Mouse (Mus musculus): ENCODE measurements around the gene Psmb10. TPM values are rescaled to one million over a fixed set of nuclear protein-coding genes. Genes with fewer than 3 reads are reported as not detected.

Psmb10 gene
- polyA plus RNA-seq, 1 experiment from 2014 or later, result 29.2 TPM

DNA sequence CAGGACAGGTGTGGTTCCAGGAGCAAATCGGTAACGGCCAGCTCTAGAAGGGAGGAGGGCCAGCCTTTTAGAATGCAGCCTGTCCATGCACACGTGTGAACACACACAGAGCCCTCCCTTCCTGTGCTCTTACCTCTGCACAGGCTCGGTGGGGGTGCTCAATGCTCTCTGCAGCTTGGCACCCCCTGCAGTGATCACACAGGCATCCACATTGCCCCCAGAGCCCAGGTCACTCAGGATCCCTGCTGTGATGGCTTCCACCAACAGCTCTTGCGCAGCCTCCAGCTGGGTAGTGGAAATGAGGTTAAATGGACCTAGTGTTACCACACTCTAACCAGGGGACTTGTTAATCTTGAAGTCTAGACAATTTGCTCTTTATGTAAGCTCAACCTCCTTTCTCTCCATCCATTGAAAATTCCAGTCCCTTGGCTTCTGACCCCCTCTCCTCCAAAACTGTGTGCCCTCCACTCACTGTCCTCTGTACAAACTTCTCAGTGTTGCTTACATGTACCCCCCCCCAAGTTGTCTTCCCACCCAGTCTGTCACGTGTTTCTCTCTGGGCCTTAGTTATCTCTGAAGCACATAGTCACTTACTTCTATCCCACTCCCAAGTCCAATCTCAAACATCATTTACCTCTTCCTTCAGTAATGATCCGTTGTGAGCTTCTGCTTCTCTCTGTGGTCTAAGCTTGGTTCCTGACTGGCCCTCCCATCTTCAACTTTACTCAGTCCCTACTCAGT is 2.2 kb downstream of the Psmb10 start:
- H3K4me3 ChIP-seq, result peak overlapping the region; percentile 77
- H3K9ac ChIP-seq, result peak overlapping the region; percentile 82
- no peaks in the 10 kb centered on the region for H3K9me3 ChIP-seq
- H3K4me1 ChIP-seq, result peaks cover 26% of the 10 kb centered on the region
- no peak for ATAC-seq (ENCODE audit: low FRiP score, low read depth)
- peaks cover 44% of the 10 kb centered on the region for H3K36me3 ChIP-seq
- H3K4me2 ChIP-seq (replicated peaks), result peak overlapping the region; percentile 96
- H3K27ac ChIP-seq, result peak overlapping the region; percentile 76
- H3K27me3 ChIP-seq, result no peaks in the 10 kb centered on the region
- WGBS, result 21% methylated on average over 7 of the region's 7 CpGs

DNA sequence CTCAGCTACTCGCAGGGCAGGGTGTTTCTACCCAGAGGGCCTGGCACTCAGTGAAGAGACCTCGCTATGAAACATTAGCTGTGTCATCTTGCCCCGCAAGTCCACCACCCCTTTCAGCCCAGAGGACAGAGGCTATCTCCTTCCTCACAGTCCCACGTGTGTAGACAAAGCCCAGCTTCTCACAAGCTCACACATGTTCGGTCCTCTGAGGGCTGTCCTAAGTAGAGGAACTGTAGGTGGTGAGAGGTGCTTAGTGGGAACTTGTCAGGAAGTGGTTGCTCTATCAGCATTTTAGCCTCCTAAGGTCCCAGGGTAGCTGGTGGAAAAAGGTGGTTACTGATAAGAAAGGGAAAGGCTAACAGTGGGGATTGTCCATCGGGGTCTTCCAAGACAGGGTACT is 3.1 kb downstream of the Psmb10 start:
- H3K4me2 ChIP-seq (replicated peaks), result peak overlapping the region; percentile 96; the same call in 1 of the 2 replicates
- H3K36me3 ChIP-seq, result peaks cover 47% of the 10 kb centered on the region
- H3K27ac ChIP-seq, result 0 out of 2 replicates have a peak overlapping the region, but pooled peaks have one; percentile 76
- H3K27me3 ChIP-seq, result no peaks in the 10 kb centered on the region
- 81% methylated on average over 6 of the region's 6 CpGs for WGBS
- H3K4me3 ChIP-seq, result no peak overlapping the region
- H3K4me1 ChIP-seq, result peaks cover 26% of the 10 kb centered on the region
- H3K9me3 ChIP-seq, result no peaks in the 10 kb centered on the region
- H3K9ac ChIP-seq, result no peak overlapping the region
- no peak for ATAC-seq (ENCODE audit: low FRiP score, low read depth)

DNA sequence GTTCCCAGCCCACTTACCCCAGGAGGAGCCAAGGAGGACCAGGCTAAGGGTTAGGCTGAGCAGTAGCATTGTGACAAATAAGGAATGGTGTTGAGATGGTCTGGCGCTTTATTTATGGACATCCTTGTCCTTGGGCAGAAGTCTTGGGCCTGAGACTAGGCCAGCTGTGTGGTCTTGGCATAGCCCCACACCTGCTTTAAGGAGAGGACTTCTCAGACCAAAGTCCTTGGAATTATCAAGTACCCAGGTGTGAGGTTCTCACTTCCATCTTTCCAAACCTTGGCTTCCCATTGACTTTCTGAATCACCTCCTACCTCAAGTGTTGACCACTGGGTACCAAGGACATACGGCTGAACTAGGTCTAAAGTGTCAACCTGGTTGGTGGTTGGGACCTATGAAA is 4.5 kb downstream of the Psmb10 start, which contains the start of gene Ctrl:
Gene Ctrl, minus strand, starts transcription at position 101 of the 400 bp plus-strand sequence.
- peaks cover 45% of the 10 kb centered on the region for H3K36me3 ChIP-seq
- no peaks in the 10 kb centered on the region for H3K9me3 ChIP-seq
- no peak within 1 kb of the TSS for H3K9ac ChIP-seq
- no peaks in the 10 kb centered on the region for H3K27me3 ChIP-seq
- ATAC-seq (ENCODE audit: low FRiP score, low read depth), result no peak
- no peak within 1 kb of the TSS for H3K4me3 ChIP-seq
- peaks cover 26% of the 10 kb centered on the region for H3K4me1 ChIP-seq
- H3K27ac ChIP-seq, result no peak within 1 kb of the TSS
- WGBS, result 91% methylated on average over 2 of the region's 2 CpGs
- no peak within 1 kb of the TSS for H3K4me2 ChIP-seq (replicated peaks)

- Histone ChIP-seq H3K4me3 (no peak overlapping the region), H3K27ac (no peak overlapping the region), H3K4me2 (replicated peaks) (no peak overlapping the region), H3K9ac (no peak overlapping the region), H3K27me3 (no peaks in the 10 kb centered on the region), H3K4me1 (peaks cover 17% of the 10 kb centered on the region), H3K36me3 (peaks cover 45% of the 10 kb centered on the region), H3K9me3 (no peaks in the 10 kb centered on the region)
- no peak for ATAC-seq (ENCODE audit: low FRiP score, low read depth)
- 90% methylated on average over 11 of the region's 11 CpGs for whole genome bisulfite sequencing
Measured at GRCm38 (mm10) chr8:105932525-105932924, 5.7 kb downstream of the Psmb10 start.

- H3K27me3 ChIP-seq, result no peaks in the 10 kb centered on the region
- WGBS, result 93% methylated on average over 3 of the region's 3 CpGs
- peaks cover 57% of the 10 kb centered on the region for H3K36me3 ChIP-seq
- H3K4me1 ChIP-seq, result peaks cover 12% of the 10 kb centered on the region
- H3K4me2 ChIP-seq (replicated peaks), result no peak overlapping the region
- H3K4me3 ChIP-seq, result no peak overlapping the region
- no peak for ATAC-seq (ENCODE audit: low FRiP score, low read depth)
- H3K9me3 ChIP-seq, result no peaks in the 10 kb centered on the region
- H3K9ac ChIP-seq, result no peak overlapping the region
- no peak overlapping the region for H3K27ac ChIP-seq
Measured at GRCm38 (mm10) chr8:105931271-105931670, 7.0 kb downstream of the Psmb10 start.

DNA sequence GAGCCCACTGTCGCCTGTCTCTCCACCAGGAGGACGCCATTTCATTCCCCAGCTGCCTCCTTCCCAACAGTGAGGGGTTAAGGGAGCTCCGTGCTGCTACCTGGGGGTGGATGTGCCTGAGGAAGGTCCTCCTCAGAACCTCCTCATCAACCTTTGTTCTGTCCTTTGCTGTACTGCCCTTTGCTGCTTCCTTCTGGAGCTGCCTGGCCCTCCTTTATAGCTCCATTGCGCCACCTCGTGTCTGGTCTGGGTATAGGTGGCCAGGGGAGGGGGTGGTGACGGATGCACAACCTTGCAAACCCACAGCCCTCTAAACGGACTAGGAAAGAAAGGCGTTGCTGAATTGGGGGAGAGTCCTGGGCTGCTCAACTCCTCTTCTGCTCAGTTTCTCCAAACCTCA is 7.6 kb downstream of the Psmb10 start:
- Histone ChIP-seq H3K9ac (peak overlapping the region; percentile 43; the same call in 1 of the 2 replicates), H3K36me3 (peaks cover 63% of the 10 kb centered on the region), H3K4me2 (replicated peaks) (no peak overlapping the region), H3K27me3 (no peaks in the 10 kb centered on the region), H3K4me3 (no peak overlapping the region), H3K4me1 (peaks cover 5% of the 10 kb centered on the region), H3K27ac (no peak overlapping the region), H3K9me3 (no peaks in the 10 kb centered on the region)
- WGBS, result 19% methylated on average over 8 of the region's 8 CpGs
- peak; percentile 55 for ATAC-seq (ENCODE audit: low FRiP score, low read depth)

GRCm38 (mm10) chr8:105925123-105925522 is 13.1 kb downstream of the Psmb10 start:
- Histone ChIP-seq H3K4me1 (no peaks in the 10 kb centered on the region), H3K4me3 (no peak overlapping the region), H3K27me3 (no peaks in the 10 kb centered on the region), H3K9ac (no peak overlapping the region), H3K36me3 (peaks cover 60% of the 10 kb centered on the region), H3K9me3 (no peaks in the 10 kb centered on the region), H3K27ac (no peak overlapping the region), H3K4me2 (replicated peaks) (no peak overlapping the region)
- 70% methylated on average over 3 of the region's 3 CpGs for WGBS
- ATAC-seq (ENCODE audit: low FRiP score, low read depth), result no peak

DNA sequence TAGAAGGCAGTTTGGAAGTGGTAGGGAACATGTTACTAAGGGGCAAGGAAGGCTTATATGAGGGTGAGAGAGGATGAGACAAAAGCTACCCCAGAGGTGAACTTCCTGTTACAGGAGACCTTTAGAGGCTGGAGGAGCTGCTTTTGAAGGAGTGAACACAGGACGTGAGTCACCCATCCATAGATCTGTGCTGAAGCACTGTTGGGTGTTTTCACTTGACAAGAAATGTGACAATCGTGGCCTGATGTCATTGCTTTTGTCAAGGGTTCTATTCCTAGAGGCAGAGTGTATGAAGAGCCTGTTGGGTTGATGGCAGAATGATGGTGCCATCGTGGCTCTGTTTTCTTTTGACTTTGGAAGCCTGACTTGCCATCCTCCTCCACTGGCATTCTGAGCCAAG is 18.9 kb downstream of the Psmb10 start:
- H3K36me3 ChIP-seq, result peaks cover 66% of the 10 kb centered on the region
- H3K4me3 ChIP-seq, result no peak overlapping the region
- H3K9me3 ChIP-seq, result no peaks in the 10 kb centered on the region
- H3K4me2 ChIP-seq (replicated peaks), result no peak overlapping the region
- no peaks in the 10 kb centered on the region for H3K27me3 ChIP-seq
- H3K9ac ChIP-seq, result no peak overlapping the region
- WGBS, result 82% methylated on average over 3 of the region's 3 CpGs
- no peak for ATAC-seq (ENCODE audit: low FRiP score, low read depth)
- no peaks in the 10 kb centered on the region for H3K4me1 ChIP-seq
- no peak overlapping the region for H3K27ac ChIP-seq

DNA sequence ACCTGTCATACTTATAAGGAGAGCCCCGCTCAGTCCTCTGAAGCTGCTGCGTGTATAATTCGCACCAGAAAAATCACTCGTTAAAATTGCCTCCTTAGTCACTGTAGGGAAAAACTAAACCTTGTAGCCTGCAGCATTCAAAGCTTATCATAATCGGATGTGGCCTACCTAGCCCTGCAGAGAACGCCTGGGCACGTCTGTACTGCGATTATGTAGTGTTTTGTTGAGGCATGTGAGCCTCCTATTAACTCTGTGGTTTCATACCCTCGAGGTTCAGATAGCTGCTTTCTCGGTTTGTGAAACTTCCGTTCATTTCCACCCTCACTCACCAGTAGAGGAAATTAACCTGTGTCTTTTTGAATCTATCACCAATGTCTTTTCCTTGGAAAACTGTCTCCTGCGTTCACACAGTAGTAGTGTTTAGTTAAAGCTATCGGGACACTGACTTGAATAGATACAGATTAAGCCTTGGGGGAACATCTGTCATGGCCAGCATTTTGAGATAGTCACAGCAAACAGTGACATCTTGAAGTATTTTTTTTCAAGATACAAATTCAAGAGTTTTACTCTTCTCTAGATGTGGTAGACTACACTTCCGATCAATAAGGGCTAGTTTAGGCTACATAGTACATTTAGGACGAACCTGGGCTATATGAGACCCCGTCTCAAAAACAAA is 37.2 kb downstream of the Psmb10 start:
- Histone ChIP-seq H3K4me2 (replicated peaks) (peak overlapping the region; percentile 89), H3K9ac (peak overlapping the region; percentile 99), H3K4me3 (peak overlapping the region; percentile 95), H3K27ac (peak overlapping the region; percentile 89), H3K4me1 (peaks cover 12% of the 10 kb centered on the region), H3K36me3 (peaks cover 7% of the 10 kb centered on the region; the same call in 1 of the 2 replicates), H3K9me3 (no peaks in the 10 kb centered on the region), H3K27me3 (no peaks in the 10 kb centered on the region)
- WGBS, result 33% methylated on average over 16 of the region's 16 CpGs
- no peak for ATAC-seq (ENCODE audit: low FRiP score, low read depth)

DNA sequence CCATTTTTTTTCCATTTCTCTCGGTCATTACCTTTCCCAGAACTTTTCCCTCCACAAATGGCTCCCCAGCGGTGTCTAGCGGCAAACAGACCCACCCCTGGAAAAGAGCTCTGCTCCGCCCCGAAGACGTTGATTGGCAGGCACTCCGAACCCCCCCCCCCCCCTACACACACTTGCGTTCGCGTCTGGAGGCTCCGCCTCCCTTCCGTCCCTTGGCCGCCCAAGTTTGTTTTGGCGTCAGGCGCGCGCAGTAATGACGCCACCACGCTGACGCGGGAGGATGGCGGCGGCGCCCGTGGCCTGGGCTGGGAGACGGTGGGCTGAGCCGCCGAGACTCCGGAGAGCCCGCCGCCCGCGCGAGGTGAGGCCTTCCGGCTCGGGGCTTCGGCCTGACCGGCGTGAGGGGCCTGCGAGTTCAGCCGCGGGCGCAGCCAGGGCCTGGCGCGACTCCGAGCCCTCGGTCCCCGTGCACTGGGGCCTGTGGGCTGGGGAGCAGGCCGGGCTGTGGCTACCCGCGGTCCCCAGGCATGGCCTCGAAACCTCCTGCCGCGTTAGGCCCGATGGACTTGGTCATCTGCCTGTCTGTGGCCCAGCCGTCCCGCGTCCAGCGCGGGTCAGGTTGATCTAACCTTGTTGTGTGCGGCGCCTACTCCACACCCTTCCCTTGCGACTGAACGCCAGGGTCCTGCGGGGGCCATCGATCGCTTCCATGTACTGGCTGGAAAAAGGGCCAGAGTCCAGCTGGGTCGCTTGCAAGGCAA is 37.9 kb downstream of the Psmb10 start, which contains the start of gene Pskh1:
Gene Pskh1, plus strand, starts transcription at position 262 of the 761 bp plus-strand sequence.
- peak within 1 kb of the TSS; percentile 95 for H3K4me3 ChIP-seq
- H3K4me2 ChIP-seq (replicated peaks), result peak within 1 kb of the TSS; percentile 89
- peak within 1 kb of the TSS; percentile 99 for H3K9ac ChIP-seq
- H3K27me3 ChIP-seq, result no peaks in the 10 kb centered on the region
- H3K4me1 ChIP-seq, result peaks cover 12% of the 10 kb centered on the region
- peak; percentile 95 for ATAC-seq (ENCODE audit: low FRiP score, low read depth)
- under 1% methylated on average over 66 of the region's 68 CpGs for WGBS
- peak within 1 kb of the TSS; percentile 89 for H3K27ac ChIP-seq
- H3K36me3 ChIP-seq, result peaks cover 10% of the 10 kb centered on the region; the same call in 1 of the 2 replicates
- H3K9me3 ChIP-seq, result no peaks in the 10 kb centered on the region

DNA sequence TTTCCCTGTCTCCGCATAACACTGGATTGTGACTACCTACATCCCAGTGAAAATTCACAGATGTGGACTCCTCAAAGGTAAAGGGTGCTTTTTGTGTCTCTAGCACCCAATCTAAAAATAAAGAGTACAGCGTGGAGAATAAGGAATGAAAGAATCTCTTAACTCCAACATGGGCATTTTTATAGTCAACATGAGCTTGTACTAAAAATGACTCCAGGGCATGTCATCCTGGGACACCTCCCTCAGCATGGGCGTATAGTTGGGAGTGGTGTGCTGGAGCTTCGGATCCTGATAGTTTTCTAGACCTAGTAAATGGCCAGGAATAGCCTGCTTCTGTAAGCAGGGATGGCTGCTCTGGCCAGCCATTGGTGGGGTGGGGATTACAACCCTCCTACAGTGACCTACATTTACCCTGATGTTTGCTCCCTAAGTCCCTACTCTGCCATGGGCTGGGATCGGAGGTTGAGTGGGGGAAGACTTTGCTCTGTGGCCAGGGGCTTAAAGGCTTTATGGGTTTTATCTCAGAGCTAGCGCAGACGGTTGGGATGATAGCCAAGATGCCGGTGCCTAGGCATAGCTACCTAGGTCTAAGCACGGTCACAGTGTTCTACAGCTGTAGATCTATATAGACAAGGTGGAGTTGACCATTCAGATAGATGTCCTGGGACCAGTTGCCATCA is 40.3 kb downstream of the Psmb10 start:
- Histone ChIP-seq H3K9ac (no peak overlapping the region), H3K27ac (no peak overlapping the region), H3K4me3 (no peak overlapping the region), H3K9me3 (no peaks in the 10 kb centered on the region), H3K4me2 (replicated peaks) (no peak overlapping the region), H3K36me3 (peaks cover 25% of the 10 kb centered on the region), H3K27me3 (no peaks in the 10 kb centered on the region), H3K4me1 (peaks cover 20% of the 10 kb centered on the region)
- ATAC-seq (ENCODE audit: low FRiP score, low read depth), result no peak
- WGBS, result 82% methylated on average over 9 of the region's 9 CpGs

All from limb, embryonic 13.5 days (tissue).